Mouse (Mus musculus) lung, embryonic 14.5 days (tissue): Measurements from ENCODE around the gene Abcg3. TPM values are rescaled to one million over a fixed set of nuclear protein-coding genes. Genes with fewer than 3 reads are reported as not detected.

Experiments
- ATAC-seq: fragments of 200-750 bp; cut with Nextera tagmentation; 2 replicates; pipeline ENCODE4 v1.8.0; 2017; ENCODE audit warnings: mild to moderate bottlenecking, moderate TSS enrichment, moderate library complexity; ENCODE audit not compliant: insufficient read depth
- DNase-seq: peaks from one replicate; pipeline ENCODE4 v3.0.0-alpha.2; 2015
- H3K27ac ChIP-seq: fragments of 300-500 bp; sonication (generic); 2 replicates; pipeline ENCODE4 v1.5.1; 2014; ENCODE audit warnings: low read depth, mild to moderate bottlenecking, moderate library complexity
- H3K27me3 ChIP-seq: fragments of 300-500 bp; sonication (generic); 2 replicates; pipeline ENCODE4 v1.6.1; 2014; ENCODE audit warnings: low read length, control low read depth; ENCODE audit not compliant: insufficient read depth
- H3K36me3 ChIP-seq: fragments of 300-500 bp; sonication (generic); 2 replicates; pipeline ENCODE4 v1.6.1; 2014; ENCODE audit warnings: control low read depth; ENCODE audit not compliant: insufficient read depth
- H3K4me1 ChIP-seq: fragments of 300-500 bp; sonication (generic); 2 replicates; pipeline ENCODE4 v1.6.1; 2014; ENCODE audit warnings: antibody characterized with exemption, control low read depth; ENCODE audit not compliant: insufficient read depth
- H3K4me2 ChIP-seq: fragments of 300-500 bp; sonication (generic); 2 replicates; pipeline ENCODE4 v1.6.1; 2014; ENCODE audit warnings: mild to moderate bottlenecking
- H3K4me3 ChIP-seq: fragments of 300-500 bp; sonication (generic); 2 replicates; pipeline ENCODE4 v1.5.1; 2014; ENCODE audit warnings: low read depth, low read length
- H3K9ac ChIP-seq: fragments of 300-500 bp; sonication (generic); 2 replicates; pipeline ENCODE4 v1.6.1; 2014
- H3K9me3 ChIP-seq: fragments of 300-500 bp; sonication (generic); 2 replicates; pipeline ENCODE4 v1.6.1; 2016; ENCODE audit warnings: low read depth, low read length, control low read depth
- CTCF ChIP-seq: IDR thresholded peaks from 2 replicates; pipeline ENCODE4 v1.5.1; 2016; ENCODE audit warnings: antibody characterized with exemption, low read depth
- WGBS: fragments of 180-500 bp; shearing (Covaris S2); extraction: QIAGEN DNeasy Blood & Tissue Kit; methylation state at CpG from one replicate; pipeline ENCODE4 v1.1.7; 2014; 5-methylcytosine and 5-hydroxymethylcytosine counted together
- polyA plus RNA-seq: library from polyadenylated mRNA; unstranded; fragments of >200 nt; fragmentation: Nextera tagmentation; extraction: Ambion mirVana; gene quantifications from 2 replicates; pipeline ENCODE4 v1.2.1, GENCODE M21; 2014

Gene Abcg3
- 0.74 and 0.85 TPM in 2 replicates for polyA plus RNA-seq

DNA sequence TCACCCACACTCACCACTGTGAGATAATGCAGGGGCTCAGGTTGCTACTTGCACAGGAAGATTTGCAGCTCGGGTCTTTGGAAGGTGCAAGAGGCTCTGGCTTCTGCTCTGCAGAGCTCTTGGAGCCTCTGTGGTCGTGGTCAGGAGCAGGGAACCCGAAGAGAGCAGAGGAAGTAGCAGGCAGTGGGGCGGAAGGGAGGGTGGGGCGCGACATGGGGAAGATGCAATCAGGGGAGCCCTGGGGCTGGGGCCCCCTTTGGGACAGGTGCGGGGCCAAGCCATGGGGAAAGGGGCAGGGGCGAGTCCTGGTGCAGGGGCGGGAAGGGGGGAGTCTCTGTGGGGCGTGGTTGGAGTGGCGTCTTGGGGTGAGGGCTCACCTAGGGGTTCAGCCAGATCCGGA, at the start of gene Abcg3:
TSS of gene Abcg3 (minus strand) at position 184 of the 400 bp plus-strand sequence.
- no peaks in the 10 kb centered on the region for H3K27me3 ChIP-seq
- no peak for ATAC-seq
- WGBS, result 19% methylated on average over 12 of the region's 12 CpGs
- DNase-seq, result no peak
- peak within 1 kb of the TSS; percentile 34; the same call in 1 of the 2 replicates for H3K4me2 ChIP-seq
- no peak within 1 kb of the TSS for H3K4me3 ChIP-seq
- no peak within 1 kb of the TSS for H3K27ac ChIP-seq
- TF ChIP-seq CTCF, result no peak
- H3K9me3 ChIP-seq, result no peaks in the 10 kb centered on the region
- H3K36me3 ChIP-seq, result no peaks in the 10 kb centered on the region
- H3K9ac ChIP-seq, result no peak within 1 kb of the TSS
- H3K4me1 ChIP-seq, result no peaks in the 10 kb centered on the region

- Histone ChIP-seq H3K9me3 (peaks cover 5% of the 10 kb centered on the region), H3K9ac (no peak overlapping the region), H3K27ac (no peak overlapping the region), H3K36me3 (no peaks in the 10 kb centered on the region), H3K4me3 (no peak overlapping the region), H3K27me3 (no peaks in the 10 kb centered on the region), H3K4me1 (no peaks in the 10 kb centered on the region), H3K4me2 (no peak overlapping the region)
- DNase-seq, result no peak
- 61% methylated on average over 1 of the region's 1 CpGs for WGBS
- ATAC-seq, result no peak
- no peak for TF ChIP-seq CTCF
Measured at GRCm38 (mm10) chr5:105012551-105012950, 30.0 kb upstream of the Abcg3 start.

GRCm38 (mm10) chr5:105011570-105011969, 29.1 kb upstream of the Abcg3 start:
- no peaks in the 10 kb centered on the region for H3K4me1 ChIP-seq
- no peak for TF ChIP-seq CTCF
- H3K27ac ChIP-seq, result no peak overlapping the region
- H3K36me3 ChIP-seq, result no peaks in the 10 kb centered on the region
- H3K27me3 ChIP-seq, result no peaks in the 10 kb centered on the region
- no peak for DNase-seq
- peaks cover 5% of the 10 kb centered on the region for H3K9me3 ChIP-seq
- ATAC-seq, result no peak
- H3K4me3 ChIP-seq, result no peak overlapping the region
- no peak overlapping the region for H3K9ac ChIP-seq
- no peak overlapping the region for H3K4me2 ChIP-seq
- WGBS, result 76% methylated on average over 4 of the region's 4 CpGs

GRCm38 (mm10) chr5:105010376-105010775, 27.9 kb upstream of the Abcg3 start:
- DNase-seq, result no peak
- TF ChIP-seq CTCF, result no peak
- no peak overlapping the region for H3K4me3 ChIP-seq
- H3K9ac ChIP-seq, result no peak overlapping the region
- H3K4me2 ChIP-seq, result no peak overlapping the region
- no peaks in the 10 kb centered on the region for H3K4me1 ChIP-seq
- H3K27me3 ChIP-seq, result no peaks in the 10 kb centered on the region
- peaks cover 5% of the 10 kb centered on the region for H3K9me3 ChIP-seq
- no peak overlapping the region for H3K27ac ChIP-seq
- no peak for ATAC-seq
- no peaks in the 10 kb centered on the region for H3K36me3 ChIP-seq

- Histone ChIP-seq H3K4me1 (no peaks in the 10 kb centered on the region), H3K27me3 (no peaks in the 10 kb centered on the region), H3K9ac (no peak overlapping the region), H3K4me2 (no peak overlapping the region), H3K27ac (no peak overlapping the region), H3K4me3 (no peak overlapping the region), H3K9me3 (no peaks in the 10 kb centered on the region), H3K36me3 (no peaks in the 10 kb centered on the region)
- no peak for TF ChIP-seq CTCF
- no peak for DNase-seq
- 71% methylated on average over 2 of the region's 2 CpGs for WGBS
- no peak for ATAC-seq
Measured at GRCm38 (mm10) chr5:104989411-104989810, 6.9 kb upstream of the Abcg3 start.

GRCm38 (mm10) chr5:104988000-104988399, 5.5 kb upstream of the Abcg3 start:
- H3K27ac ChIP-seq, result no peak overlapping the region
- H3K9me3 ChIP-seq, result no peaks in the 10 kb centered on the region
- no peaks in the 10 kb centered on the region for H3K27me3 ChIP-seq
- no peaks in the 10 kb centered on the region for H3K36me3 ChIP-seq
- DNase-seq, result no peak
- H3K4me1 ChIP-seq, result no peaks in the 10 kb centered on the region
- WGBS, result 52% methylated on average over 2 of the region's 2 CpGs
- TF ChIP-seq CTCF, result no peak
- no peak overlapping the region for H3K9ac ChIP-seq
- H3K4me3 ChIP-seq, result no peak overlapping the region
- H3K4me2 ChIP-seq, result no peak overlapping the region
- no peak for ATAC-seq

GRCm38 (mm10) chr5:104986706-104987105, 4.2 kb upstream of the Abcg3 start:
- H3K9me3 ChIP-seq, result no peaks in the 10 kb centered on the region
- ATAC-seq (no peak), DNase-seq (peak; percentile 75)
- 44% methylated on average over 1 of the region's 1 CpGs for WGBS
- H3K9ac ChIP-seq, result no peak overlapping the region
- H3K27ac ChIP-seq, result no peak overlapping the region
- H3K27me3 ChIP-seq, result no peaks in the 10 kb centered on the region
- no peaks in the 10 kb centered on the region for H3K36me3 ChIP-seq
- peak; percentile 60 for TF ChIP-seq CTCF
- H3K4me2 ChIP-seq, result no peak overlapping the region
- H3K4me1 ChIP-seq, result no peaks in the 10 kb centered on the region
- H3K4me3 ChIP-seq, result no peak overlapping the region

DNA sequence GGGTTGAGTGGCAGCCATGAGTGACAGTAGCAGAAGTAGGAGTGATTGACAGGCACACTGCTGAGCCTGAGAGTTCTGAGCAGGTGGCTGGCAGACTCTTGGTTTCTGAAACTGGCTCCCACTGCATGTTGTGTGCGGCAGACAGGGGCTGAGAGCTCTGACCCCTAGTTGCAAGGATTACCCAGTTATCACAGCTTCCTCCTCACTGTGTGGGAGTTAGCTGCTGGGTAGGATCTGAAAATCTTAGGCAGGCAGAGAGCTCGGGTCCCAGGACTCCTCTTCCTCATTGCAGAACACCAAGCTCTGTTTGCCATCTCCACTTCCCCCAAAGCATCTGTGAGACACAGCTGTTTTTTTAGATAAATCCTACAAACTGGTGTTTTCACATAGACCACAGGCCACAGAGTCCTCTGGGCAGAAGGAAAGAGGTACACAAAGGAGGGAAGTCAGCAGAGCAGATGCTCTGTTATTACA, 3.4 kb downstream of the Abcg3 start:
- no peak for DNase-seq
- 47% methylated on average over 2 of the region's 2 CpGs for WGBS
- no peak overlapping the region for H3K4me2 ChIP-seq
- H3K9me3 ChIP-seq, result no peaks in the 10 kb centered on the region
- no peak overlapping the region for H3K4me3 ChIP-seq
- H3K36me3 ChIP-seq, result no peaks in the 10 kb centered on the region
- no peak for ATAC-seq
- H3K27me3 ChIP-seq, result no peaks in the 10 kb centered on the region
- H3K27ac ChIP-seq, result no peak overlapping the region
- H3K4me1 ChIP-seq, result no peaks in the 10 kb centered on the region
- no peak for TF ChIP-seq CTCF
- no peak overlapping the region for H3K9ac ChIP-seq
